Mouse (Mus musculus) stomach, embryonic 15.5 days (tissue): ENCODE results near the gene Foxn3. TPM values are rescaled to one million over a fixed set of nuclear protein-coding genes. Genes with fewer than 3 reads are reported as not detected.

Source experiments
- ATAC-seq: fragments of 200-750 bp; cut with Nextera tagmentation; 2 replicates; pipeline ENCODE4 v1.8.0; 2017; ENCODE audit warnings: low read depth, moderate number of reproducible peaks, moderate TSS enrichment; ENCODE audit not compliant: insufficient read depth, low FRiP score
- H3K27ac ChIP-seq: fragments of 300-500 bp; sonication (generic); 2 replicates; pipeline ENCODE4 v1.5.1; 2015; ENCODE audit warnings: mild to moderate bottlenecking, inconsistent platforms
- H3K27me3 ChIP-seq: fragments of 300-500 bp; sonication (generic); replicated peaks from 2 replicates; pipeline ENCODE4 v1.6.1; 2015; ENCODE audit warnings: inconsistent platforms
- H3K36me3 ChIP-seq: fragments of 300-500 bp; sonication (generic); 2 replicates; pipeline ENCODE4 v1.6.1; 2015; ENCODE audit warnings: inconsistent platforms
- H3K4me1 ChIP-seq: fragments of 300-500 bp; sonication (generic); 2 replicates; pipeline ENCODE4 v1.6.1; 2015; ENCODE audit warnings: inconsistent platforms
- H3K4me2 ChIP-seq: fragments of 300-500 bp; sonication (generic); 2 replicates; pipeline ENCODE4 v1.6.1; 2015; ENCODE audit warnings: mild to moderate bottlenecking, inconsistent platforms
- H3K4me3 ChIP-seq: fragments of 300-500 bp; sonication (generic); replicated peaks from 2 replicates; pipeline ENCODE4 v1.5.1; 2015; ENCODE audit warnings: inconsistent platforms
- H3K9ac ChIP-seq: fragments of 300-500 bp; sonication (generic); 2 replicates; pipeline ENCODE4 v1.6.1; 2015; ENCODE audit warnings: inconsistent platforms
- H3K9me3 ChIP-seq: fragments of 300-500 bp; sonication (generic); 2 replicates; pipeline ENCODE4 v1.6.1; 2016; ENCODE audit warnings: inconsistent platforms
- WGBS: fragments of 180-500 bp; shearing (Covaris S2); methylation state at CpG from one replicate; pipeline ENCODE4 v1.1.7; 2015; 5-methylcytosine and 5-hydroxymethylcytosine counted together
- polyA plus RNA-seq: library from polyadenylated mRNA; unstranded; fragments of >200 nt; fragmentation: Nextera tagmentation; extraction: Ambion mirVana; gene quantifications from 2 replicates; pipeline ENCODE4 v1.2.1, GENCODE M21; 2015

Gene Foxn3
- polyA plus RNA-seq: 58.0 and 69.1 TPM in 2 replicates

DNA sequence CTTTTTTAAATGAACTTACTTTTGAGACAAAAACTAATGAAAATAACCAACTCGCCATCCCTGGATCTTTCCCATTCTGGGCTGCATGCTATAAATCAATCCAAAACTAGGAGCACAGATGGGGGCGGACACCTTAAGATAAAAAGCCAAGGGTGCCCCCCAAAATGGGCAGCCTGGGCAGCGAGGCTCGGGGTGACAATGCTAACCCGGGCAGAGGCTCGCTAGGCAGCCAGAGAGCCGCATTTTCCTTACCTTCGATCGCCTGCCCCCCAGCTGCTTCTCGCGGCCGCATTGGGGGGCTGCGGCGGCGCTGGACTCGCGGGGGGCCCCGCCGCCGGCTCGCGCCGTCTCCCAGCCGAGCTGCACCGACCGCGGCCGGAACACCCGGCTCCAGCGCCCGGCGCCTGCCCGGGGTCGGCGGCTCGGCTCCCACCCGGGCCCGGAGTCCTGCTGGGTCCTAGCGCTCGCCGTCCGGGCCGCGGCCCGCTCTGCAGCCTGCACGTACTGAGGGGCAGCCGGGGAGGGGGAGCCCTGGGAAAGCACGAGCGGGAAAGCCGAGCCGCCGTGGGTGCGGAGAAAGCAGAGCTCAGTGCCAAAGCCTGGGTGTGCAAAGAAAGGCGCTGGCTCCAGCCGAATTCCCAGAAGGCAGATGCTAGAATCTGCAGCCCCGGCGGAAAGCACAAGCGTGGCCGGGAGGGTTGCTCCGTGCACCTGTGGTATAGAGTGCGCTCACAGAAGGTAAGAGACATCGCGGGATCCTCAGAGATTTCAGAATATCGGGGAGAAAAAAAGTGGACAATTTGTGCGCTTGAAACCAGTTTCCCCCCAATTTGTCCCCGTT lies at the start of gene Foxn3:
Gene Foxn3 (minus strand): TSS at position 364 of the 841 bp plus-strand sequence.
- WGBS: under 1% methylated on average over 65 of the region's 66 CpGs
- Histone ChIP-seq H3K4me3 (peak within 1 kb of the TSS; percentile 86), H3K9me3 (no peaks in the 10 kb centered on the region), H3K4me1 (peaks cover 9% of the 10 kb centered on the region), H3K27ac (peak within 1 kb of the TSS; percentile 90), H3K36me3 (no peaks in the 10 kb centered on the region), H3K27me3 (no peaks in the 10 kb centered on the region), H3K4me2 (peak within 1 kb of the TSS; percentile 73), H3K9ac (peak within 1 kb of the TSS; percentile 80)
- ATAC-seq: peak; percentile 91

DNA sequence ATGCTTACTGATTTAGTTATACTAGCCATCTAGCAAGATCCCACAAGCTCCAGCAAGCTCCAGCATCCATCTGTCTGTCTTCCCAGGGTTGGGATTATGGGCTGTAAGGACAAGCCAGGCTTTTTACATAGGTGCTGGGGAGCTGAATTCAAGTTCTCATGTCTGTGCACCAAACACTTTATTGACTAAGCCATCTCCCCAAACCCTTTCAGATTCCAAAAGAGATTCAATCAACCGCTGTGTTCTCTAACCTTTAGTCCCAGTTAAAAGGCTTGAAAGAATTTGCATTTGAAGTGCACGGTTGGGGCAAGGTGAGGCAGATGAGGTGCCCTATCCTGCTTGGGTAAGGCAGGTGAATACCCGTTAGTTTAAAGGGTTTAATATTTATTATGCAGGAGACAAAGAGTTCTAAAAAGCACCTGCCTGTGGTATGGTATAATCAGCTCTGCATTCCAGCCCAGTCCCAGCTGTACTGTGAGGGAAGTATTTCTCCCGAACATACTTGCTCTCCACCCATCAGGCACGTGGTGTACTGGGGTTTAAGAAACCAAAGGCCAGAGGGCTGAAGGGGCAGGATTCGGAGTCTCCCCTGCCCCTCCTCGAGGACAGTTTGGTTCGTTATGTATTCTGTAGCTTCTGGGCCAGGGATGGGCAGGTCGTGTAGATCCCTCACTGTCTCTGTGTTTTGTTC lies 48.9 kb upstream of the Foxn3 start:
- Histone ChIP-seq H3K4me3 (no peak overlapping the region), H3K4me2 (no peak overlapping the region), H3K27me3 (no peaks in the 10 kb centered on the region), H3K36me3 (no peaks in the 10 kb centered on the region), H3K9ac (no peak overlapping the region), H3K9me3 (no peaks in the 10 kb centered on the region), H3K4me1 (no peaks in the 10 kb centered on the region), H3K27ac (no peak overlapping the region)
- WGBS: 56% methylated on average over 9 of the region's 9 CpGs
- no peak for ATAC-seq

DNA sequence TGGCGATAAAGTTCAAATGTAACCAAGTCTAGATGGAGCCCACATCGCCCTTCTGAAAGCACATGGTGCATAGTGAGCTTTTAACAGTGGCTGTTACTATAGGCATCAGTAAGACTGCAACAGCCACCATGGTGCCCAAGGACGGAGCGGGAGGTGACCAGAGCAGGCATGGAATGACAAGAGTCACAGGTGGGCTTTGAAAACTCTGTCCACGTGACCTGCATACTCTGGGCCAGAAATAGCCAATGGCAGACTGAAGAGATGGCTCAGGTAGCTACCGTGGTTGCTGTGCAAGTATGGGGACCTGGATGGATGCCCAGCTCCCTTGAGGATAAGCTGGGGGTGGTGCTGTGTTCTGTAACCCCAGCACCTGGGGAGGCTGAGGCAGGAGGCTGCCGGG lies 47.5 kb upstream of the Foxn3 start:
- H3K27ac ChIP-seq: no peak overlapping the region
- H3K9ac ChIP-seq: no peak overlapping the region
- WGBS: 91% methylated on average over 7 of the region's 7 CpGs
- no peaks in the 10 kb centered on the region for H3K9me3 ChIP-seq
- no peak overlapping the region for H3K4me2 ChIP-seq
- no peaks in the 10 kb centered on the region for H3K27me3 ChIP-seq
- no peak overlapping the region for H3K4me3 ChIP-seq
- ATAC-seq: no peak
- no peaks in the 10 kb centered on the region for H3K36me3 ChIP-seq
- no peaks in the 10 kb centered on the region for H3K4me1 ChIP-seq

DNA sequence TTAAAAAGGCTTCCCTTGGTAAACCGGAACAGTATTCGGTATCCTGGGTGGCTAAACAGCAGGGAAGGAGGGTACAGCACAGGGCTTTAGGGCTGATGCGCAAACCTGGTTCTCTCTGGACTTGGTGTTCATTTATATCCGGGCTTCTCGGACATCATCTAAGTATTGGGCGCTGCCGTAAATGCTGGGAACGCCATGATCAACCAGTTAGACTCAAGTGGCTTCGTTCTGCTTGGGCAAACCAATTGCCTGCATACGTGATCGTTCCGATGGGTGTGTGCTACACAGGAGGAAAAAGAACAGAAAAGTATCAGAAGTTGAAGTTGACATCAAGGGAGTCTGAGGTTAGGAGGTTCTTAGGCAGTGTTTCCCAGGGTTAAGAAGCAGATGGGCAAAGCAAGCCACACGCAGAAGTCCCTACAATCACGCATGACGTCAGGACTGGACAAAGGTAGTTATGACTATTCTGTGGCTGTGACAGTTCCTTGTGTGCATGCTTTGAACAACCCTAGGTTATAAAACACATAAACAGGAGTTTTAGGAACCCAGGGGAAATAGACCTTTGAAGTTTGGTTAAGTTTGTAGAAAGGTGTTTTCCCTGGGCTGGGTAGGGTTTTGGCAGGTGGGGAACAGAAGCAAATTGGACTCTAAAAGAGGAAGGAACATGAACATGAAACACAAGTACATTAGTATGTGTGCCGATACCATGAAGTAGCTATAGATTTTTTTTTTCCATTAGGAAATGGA lies 46.9 kb upstream of the Foxn3 start:
- no peak overlapping the region for H3K27ac ChIP-seq
- ATAC-seq: no peak
- WGBS: 89% methylated on average over 16 of the region's 16 CpGs
- no peaks in the 10 kb centered on the region for H3K27me3 ChIP-seq
- H3K9ac ChIP-seq: no peak overlapping the region
- no peak overlapping the region for H3K4me3 ChIP-seq
- H3K9me3 ChIP-seq: no peaks in the 10 kb centered on the region
- no peaks in the 10 kb centered on the region for H3K4me1 ChIP-seq
- H3K4me2 ChIP-seq: no peak overlapping the region
- H3K36me3 ChIP-seq: no peaks in the 10 kb centered on the region

DNA sequence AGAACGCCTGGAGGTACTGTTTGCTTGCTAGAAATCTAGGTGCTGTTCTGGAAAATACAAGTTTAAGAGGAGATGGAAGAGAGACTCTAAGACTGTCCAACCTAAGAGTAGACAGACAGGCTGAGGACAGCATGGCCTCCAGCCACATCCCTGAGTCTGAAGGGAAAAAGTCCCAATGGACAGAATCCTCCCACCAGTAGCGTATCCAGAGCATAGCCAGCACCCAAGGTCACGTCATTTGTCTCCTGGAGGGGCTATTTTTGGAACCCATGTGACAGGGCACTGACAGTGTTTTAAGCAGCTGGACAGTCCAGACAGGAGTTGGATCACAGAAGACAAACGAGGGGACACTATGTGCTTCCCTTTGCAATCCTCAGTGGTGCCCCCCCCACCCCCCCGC lies 46.3 kb upstream of the Foxn3 start:
- no peak overlapping the region for H3K9ac ChIP-seq
- H3K36me3 ChIP-seq: no peaks in the 10 kb centered on the region
- WGBS: 64% methylated on average over 5 of the region's 5 CpGs
- no peak overlapping the region for H3K4me3 ChIP-seq
- no peaks in the 10 kb centered on the region for H3K27me3 ChIP-seq
- H3K27ac ChIP-seq: no peak overlapping the region
- no peaks in the 10 kb centered on the region for H3K4me1 ChIP-seq
- ATAC-seq: no peak
- H3K4me2 ChIP-seq: no peak overlapping the region
- no peaks in the 10 kb centered on the region for H3K9me3 ChIP-seq

DNA sequence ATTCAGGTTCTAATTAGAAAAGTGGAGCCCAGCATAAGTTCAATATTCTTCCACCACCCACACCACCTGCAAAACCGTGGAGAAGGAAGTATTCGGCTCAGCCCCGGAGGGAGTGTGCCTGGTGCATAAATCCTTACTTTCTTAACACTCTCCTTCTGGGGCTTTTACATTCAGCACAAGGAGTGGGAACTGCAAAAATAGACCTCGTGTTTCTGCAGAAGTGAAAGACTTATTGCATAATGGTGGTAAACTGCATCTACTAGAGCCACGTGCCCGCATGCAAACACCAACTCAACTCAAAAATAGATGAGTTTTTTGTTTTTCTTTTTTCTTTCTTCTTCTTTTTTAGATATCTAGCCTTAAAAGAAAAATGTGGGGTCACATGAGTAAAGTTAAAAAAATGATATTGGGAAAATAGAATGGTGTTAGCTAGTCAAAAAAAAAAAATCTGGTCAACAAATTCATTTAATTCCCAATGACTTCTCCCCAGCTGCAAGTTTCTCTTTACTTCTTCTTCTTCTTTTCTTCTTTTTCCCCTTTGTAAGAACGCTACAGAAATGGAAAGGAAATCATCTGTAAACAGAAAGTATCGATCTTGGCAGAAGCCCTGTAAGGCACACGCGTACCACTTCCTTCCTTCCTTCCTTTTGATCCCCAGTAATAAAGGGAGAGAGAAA lies 45.0 kb upstream of the Foxn3 start:
- Histone ChIP-seq H3K36me3 (no peaks in the 10 kb centered on the region), H3K27ac (no peak overlapping the region), H3K4me1 (no peaks in the 10 kb centered on the region), H3K9me3 (no peaks in the 10 kb centered on the region), H3K4me2 (no peak overlapping the region), H3K27me3 (no peaks in the 10 kb centered on the region), H3K9ac (no peak overlapping the region), H3K4me3 (no peak overlapping the region)
- 68% methylated on average over 10 of the region's 10 CpGs for WGBS
- ATAC-seq: no peak

DNA sequence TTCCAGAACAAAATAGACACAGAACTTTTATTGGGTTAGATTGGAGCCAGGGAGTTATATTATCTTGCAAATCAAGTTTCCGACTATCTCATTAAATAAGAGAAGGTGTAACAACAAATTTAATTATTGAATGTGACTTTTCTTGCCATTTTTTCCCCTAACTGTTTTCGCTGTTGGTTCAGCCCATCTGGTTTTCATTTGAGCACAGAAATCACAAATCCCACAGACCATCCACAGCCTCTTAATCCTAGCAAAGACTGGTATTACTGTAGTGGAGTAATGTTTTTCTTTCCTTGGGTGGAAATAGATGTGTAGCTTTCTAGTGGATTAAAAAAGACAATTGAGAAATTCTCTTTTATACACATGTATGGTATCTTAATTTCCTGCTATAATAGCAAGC lies 40.0 kb upstream of the Foxn3 start:
- WGBS: 80% methylated on average over 2 of the region's 2 CpGs
- no peak overlapping the region for H3K4me3 ChIP-seq
- H3K27me3 ChIP-seq: no peaks in the 10 kb centered on the region
- H3K4me2 ChIP-seq: no peak overlapping the region
- H3K9me3 ChIP-seq: no peaks in the 10 kb centered on the region
- ATAC-seq: no peak
- H3K4me1 ChIP-seq: no peaks in the 10 kb centered on the region
- H3K27ac ChIP-seq: no peak overlapping the region
- H3K36me3 ChIP-seq: no peaks in the 10 kb centered on the region
- no peak overlapping the region for H3K9ac ChIP-seq

DNA sequence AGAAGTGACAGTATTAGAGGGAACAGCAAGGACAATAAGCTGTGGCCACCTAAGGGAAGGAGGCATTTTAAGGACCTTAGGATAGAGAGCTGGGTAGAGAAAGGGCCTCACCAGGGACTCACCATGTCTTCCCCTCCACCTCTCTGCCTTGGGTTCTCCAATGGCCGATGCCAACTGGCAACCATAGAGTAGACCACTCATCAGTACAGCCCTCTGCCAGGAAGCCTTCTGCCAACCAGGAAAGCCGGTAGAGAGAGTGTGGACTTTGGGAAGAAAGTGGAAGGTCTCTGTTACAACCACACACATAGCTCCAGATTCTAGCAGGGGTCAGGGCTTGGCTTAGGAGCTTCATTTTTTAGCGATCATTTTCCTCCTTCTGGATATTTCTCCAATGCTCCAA lies 38.5 kb upstream of the Foxn3 start:
- 92% methylated on average over 3 of the region's 3 CpGs for WGBS
- Histone ChIP-seq H3K9ac (no peak overlapping the region), H3K4me1 (no peaks in the 10 kb centered on the region), H3K27ac (no peak overlapping the region), H3K4me3 (no peak overlapping the region), H3K9me3 (no peaks in the 10 kb centered on the region), H3K27me3 (no peaks in the 10 kb centered on the region), H3K4me2 (no peak overlapping the region), H3K36me3 (no peaks in the 10 kb centered on the region)
- no peak for ATAC-seq

DNA sequence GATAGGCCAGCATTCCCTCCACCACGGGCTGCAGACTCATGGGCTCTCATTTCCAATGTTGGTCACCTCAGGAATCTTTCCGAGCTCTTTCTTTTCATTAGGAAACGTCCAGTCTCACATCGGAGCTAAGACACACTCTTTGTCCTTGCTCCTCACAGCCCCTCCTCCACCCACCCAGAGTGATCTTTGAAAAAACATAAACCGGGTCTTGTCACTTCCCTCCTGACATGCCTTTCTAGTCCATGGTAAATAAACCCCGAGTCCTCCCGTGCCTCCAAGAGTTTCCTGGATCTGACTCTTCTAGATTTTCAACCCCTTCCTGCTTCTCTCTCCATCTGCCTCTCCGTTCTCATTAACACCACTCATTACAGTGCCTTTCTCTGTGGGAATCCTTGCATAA lies 38.0 kb upstream of the Foxn3 start:
- Histone ChIP-seq H3K4me2 (no peak overlapping the region), H3K9me3 (no peaks in the 10 kb centered on the region), H3K27ac (no peak overlapping the region), H3K4me3 (no peak overlapping the region), H3K4me1 (no peaks in the 10 kb centered on the region), H3K27me3 (no peaks in the 10 kb centered on the region), H3K9ac (no peak overlapping the region), H3K36me3 (no peaks in the 10 kb centered on the region)
- WGBS: 55% methylated on average over 8 of the region's 8 CpGs
- no peak for ATAC-seq

DNA sequence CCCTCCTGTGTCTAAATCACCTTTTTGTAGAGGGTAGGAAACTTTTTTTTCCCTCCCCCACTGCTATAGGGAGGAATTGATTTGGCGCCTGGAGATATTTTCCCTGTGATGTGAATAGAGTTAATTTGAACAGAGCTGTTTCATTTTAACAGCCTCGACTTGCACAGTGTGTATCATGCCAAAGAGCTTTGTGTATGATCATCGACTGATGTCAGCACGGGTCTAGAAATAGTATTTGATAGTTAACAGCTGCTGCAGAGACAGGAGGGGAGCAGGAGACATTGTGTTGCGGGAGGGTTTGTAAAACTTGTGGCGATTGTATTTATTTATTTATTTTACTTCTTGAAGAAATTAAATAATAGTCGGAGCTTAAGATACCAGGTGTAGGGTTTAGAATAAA lies 36.2 kb upstream of the Foxn3 start:
- Histone ChIP-seq H3K27ac (no peak overlapping the region), H3K36me3 (no peaks in the 10 kb centered on the region), H3K4me1 (no peaks in the 10 kb centered on the region), H3K9ac (no peak overlapping the region), H3K9me3 (no peaks in the 10 kb centered on the region), H3K4me2 (no peak overlapping the region), H3K27me3 (no peaks in the 10 kb centered on the region), H3K4me3 (no peak overlapping the region)
- WGBS: 36% methylated on average over 7 of the region's 7 CpGs
- ATAC-seq: no peak

DNA sequence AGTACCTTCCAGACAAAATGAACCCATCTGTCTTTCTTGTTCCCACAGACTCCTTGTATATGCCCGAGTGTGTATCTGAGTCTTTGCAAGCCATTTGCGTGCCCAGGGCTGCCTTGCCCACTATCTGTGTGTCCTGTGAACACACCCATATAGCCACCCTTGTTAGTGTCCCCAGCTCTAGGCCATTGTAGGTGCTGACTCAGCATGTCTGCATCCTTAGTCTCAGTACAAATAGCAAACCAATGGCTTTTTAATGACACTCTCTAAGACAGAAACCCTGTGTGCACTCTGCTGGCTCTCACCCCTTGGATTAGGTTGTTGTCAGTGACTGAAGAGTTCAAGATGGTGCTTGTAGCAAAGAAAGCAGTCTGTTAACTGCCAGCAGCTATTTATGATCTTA lies 33.0 kb upstream of the Foxn3 start:
- H3K36me3 ChIP-seq: no peaks in the 10 kb centered on the region
- no peaks in the 10 kb centered on the region for H3K27me3 ChIP-seq
- 84% methylated on average over 2 of the region's 2 CpGs for WGBS
- no peaks in the 10 kb centered on the region for H3K9me3 ChIP-seq
- no peak overlapping the region for H3K4me2 ChIP-seq
- no peak overlapping the region for H3K4me3 ChIP-seq
- H3K4me1 ChIP-seq: no peaks in the 10 kb centered on the region
- H3K27ac ChIP-seq: no peak overlapping the region
- ATAC-seq: no peak
- no peak overlapping the region for H3K9ac ChIP-seq
